Mouse (Mus musculus) limb, embryonic 14.5 days (tissue): ENCODE data around the gene Phf21a. TPM values are rescaled to one million over a fixed set of nuclear protein-coding genes. Genes with fewer than 3 reads are reported as not detected.

Experiments
- ATAC-seq: fragments of 200-750 bp; cut with Nextera tagmentation; 2 replicates; pipeline ENCODE4 v1.8.0; 2017; ENCODE audit warnings: low read depth, moderate number of reproducible peaks, moderate TSS enrichment; ENCODE audit not compliant: low FRiP score
- DNase-seq: peaks from one replicate; pipeline ENCODE4 v3.0.0-alpha.2; 2015; ENCODE audit warnings: low spot score
- H3K27ac ChIP-seq: fragments of 300-500 bp; sonication (generic); replicated peaks from 2 replicates; pipeline ENCODE4 v1.5.1; 2014; ENCODE audit warnings: low read depth, mild to moderate bottlenecking, low read length, moderate library complexity, mixed read lengths
- H3K27me3 ChIP-seq: fragments of 300-500 bp; sonication (generic); 2 replicates; pipeline ENCODE4 v1.6.1; 2014; ENCODE audit warnings: low read length, mixed read lengths; ENCODE audit not compliant: control insufficient read depth, insufficient read depth
- H3K36me3 ChIP-seq: fragments of 300-500 bp; sonication (generic); 2 replicates; pipeline ENCODE4 v1.6.1; 2014; ENCODE audit warnings: mild to moderate bottlenecking, low read length, moderate library complexity, mixed read lengths; ENCODE audit not compliant: control insufficient read depth, insufficient read depth
- H3K4me1 ChIP-seq: fragments of 300-500 bp; sonication (generic); 2 replicates; pipeline ENCODE4 v1.6.1; 2014; ENCODE audit warnings: antibody characterized with exemption, low read length, mixed read lengths; ENCODE audit not compliant: control insufficient read depth, insufficient read depth
- H3K4me2 ChIP-seq: fragments of 300-500 bp; sonication (generic); replicated peaks from 2 replicates; pipeline ENCODE4 v1.6.1; 2014; ENCODE audit warnings: low read depth, mild to moderate bottlenecking, low read length, moderate library complexity; ENCODE audit not compliant: severe bottlenecking
- H3K4me3 ChIP-seq: fragments of 300-500 bp; sonication (generic); replicated peaks from 2 replicates; pipeline ENCODE4 v1.5.1; 2014; ENCODE audit warnings: low read length
- H3K9ac ChIP-seq: fragments of 300-500 bp; sonication (generic); 2 replicates; pipeline ENCODE4 v1.6.1; 2014; ENCODE audit warnings: mild to moderate bottlenecking, low read depth, low read length, moderate library complexity; ENCODE audit not compliant: severe bottlenecking
- H3K9me3 ChIP-seq: fragments of 300-500 bp; sonication (generic); 2 replicates; pipeline ENCODE4 v1.6.1; 2016; ENCODE audit warnings: low read length; ENCODE audit not compliant: control insufficient read depth
- POLR2A ChIP-seq: fragments of 200-500 bp; IDR thresholded peaks from 2 replicates; pipeline ENCODE4 v1.8.0; 2012; ENCODE audit warnings: inconsistent platforms, mild to moderate bottlenecking, moderate library complexity, borderline replicate concordance; ENCODE audit not compliant: insufficient read depth, insufficient read length; ENCODE audit errors: extremely low read depth
- WGBS: fragments of 180-500 bp; shearing (Covaris S2); extraction: QIAGEN DNeasy Blood & Tissue Kit; methylation state at CpG from one replicate; pipeline ENCODE4 v1.1.7; 2014; 5-methylcytosine and 5-hydroxymethylcytosine counted together
- polyA plus RNA-seq, 2 experiments: library from polyadenylated mRNA; depleted of rRNA in 1 of 2; stranded (reverse) in 1 of 2; unstranded in 1 of 2; fragments of >200 nt; fragmentation: Nextera tagmentation in 1 of 2; extraction: Ambion mirVana in 1 of 2; gene quantifications; 2 replicates each; pipeline versions ENCODE4 v1.2.1 to v1.2.3; 2012 to 2014

Gene Phf21a
- polyA plus RNA-seq, 2 experiments: 38.2 to 96.0 TPM

DNA sequence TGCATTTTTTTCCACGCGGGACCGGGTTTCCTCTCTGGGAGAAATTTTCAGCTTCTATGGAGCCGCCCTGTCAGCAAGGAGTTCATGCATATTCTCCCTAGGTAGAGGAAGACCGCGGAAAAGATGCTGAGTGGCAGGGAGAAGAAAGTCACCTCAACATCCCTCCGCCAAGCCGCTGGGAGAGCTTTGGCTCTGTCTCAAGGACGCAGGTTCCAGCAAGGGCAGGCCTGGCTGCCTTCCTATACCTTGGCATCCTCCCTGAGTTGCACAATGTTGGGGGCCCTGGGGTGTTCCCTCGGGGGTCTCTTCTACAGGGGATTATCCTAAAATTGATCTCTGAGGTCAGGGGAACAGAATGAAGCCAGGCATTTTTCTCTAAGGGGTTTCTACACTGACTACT, 71.4 kb downstream of the Phf21a start:
- ATAC-seq: no peak
- no peak for DNase-seq

DNA sequence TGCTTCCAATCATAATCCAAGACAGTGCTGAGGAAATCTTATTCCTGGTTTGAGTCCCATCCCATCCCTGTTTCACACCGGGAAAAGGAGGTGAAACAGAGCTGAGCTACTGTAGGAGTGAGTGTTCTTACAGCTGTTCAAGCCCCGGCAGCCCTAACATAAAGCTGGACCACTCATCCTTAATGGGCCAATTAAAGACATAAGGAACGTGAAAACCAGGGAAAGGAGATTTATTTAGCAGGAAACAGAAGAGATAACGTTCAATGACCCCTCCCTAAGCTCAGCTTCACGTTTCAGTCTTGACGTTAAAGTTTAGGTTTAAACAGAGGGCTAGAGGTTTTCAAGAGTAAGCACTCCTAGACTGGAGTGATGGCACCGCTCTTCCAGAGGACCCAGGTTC, 74.0 kb downstream of the Phf21a start:
- Histone ChIP-seq H3K4me2 (no peak overlapping the region), H3K9me3 (no peaks in the 10 kb centered on the region), H3K27me3 (no peaks in the 10 kb centered on the region), H3K4me3 (no peak overlapping the region), H3K27ac (no peak overlapping the region), H3K9ac (no peak overlapping the region), H3K4me1 (no peaks in the 10 kb centered on the region), H3K36me3 (no peaks in the 10 kb centered on the region)
- 32% methylated on average over 7 of the region's 7 CpGs for WGBS
- DNase-seq: no peak
- no peak for ATAC-seq
- no peak for TF ChIP-seq POLR2A

More for the DNA sequence above, 71.4 kb downstream of the Phf21a start:
- no peak for TF ChIP-seq POLR2A
- Histone ChIP-seq H3K27me3 (no peaks in the 10 kb centered on the region), H3K9ac (no peak overlapping the region), H3K27ac (no peak overlapping the region), H3K36me3 (no peaks in the 10 kb centered on the region), H3K4me3 (no peak overlapping the region), H3K4me2 (no peak overlapping the region), H3K4me1 (no peaks in the 10 kb centered on the region), H3K9me3 (no peaks in the 10 kb centered on the region)
- WGBS: 63% methylated on average over 10 of the region's 10 CpGs

DNA sequence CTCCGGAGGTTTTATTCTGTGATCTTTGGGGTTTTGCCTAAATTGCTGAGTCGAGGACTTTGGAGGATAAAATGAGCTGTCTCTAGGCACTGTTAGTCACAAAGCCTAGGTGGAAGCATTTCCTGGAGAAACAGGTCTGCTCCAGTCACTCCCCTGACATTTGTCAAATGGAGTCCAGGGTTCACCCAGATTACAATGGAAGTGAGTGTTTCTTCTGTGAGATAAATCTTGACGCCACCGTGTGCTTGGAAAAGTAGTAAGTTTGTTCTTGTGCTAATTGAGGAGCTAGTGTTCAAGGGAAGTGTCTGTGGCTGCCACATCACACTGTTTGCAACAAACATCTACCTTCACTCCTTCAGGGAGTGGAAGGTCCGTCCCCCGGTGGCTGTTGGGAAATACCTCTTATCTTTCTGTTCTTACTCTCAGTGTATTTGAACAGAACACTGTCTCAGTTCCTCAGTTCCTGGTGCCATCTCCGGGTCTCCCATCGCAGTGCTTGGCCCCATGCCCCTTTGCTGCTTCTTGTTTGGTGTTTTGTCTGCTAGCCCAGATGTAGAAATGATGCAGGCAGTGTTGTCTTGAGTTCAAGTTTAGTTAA, 78.2 kb downstream of the Phf21a start:
- 75% methylated on average over 8 of the region's 8 CpGs for WGBS
- Histone ChIP-seq H3K4me3 (no peak overlapping the region), H3K4me2 (no peak overlapping the region), H3K36me3 (no peaks in the 10 kb centered on the region), H3K9me3 (no peaks in the 10 kb centered on the region), H3K4me1 (no peaks in the 10 kb centered on the region), H3K9ac (no peak overlapping the region), H3K27me3 (no peaks in the 10 kb centered on the region), H3K27ac (no peak overlapping the region)
- DNase-seq (no peak), ATAC-seq (no peak)
- no peak for TF ChIP-seq POLR2A

DNA sequence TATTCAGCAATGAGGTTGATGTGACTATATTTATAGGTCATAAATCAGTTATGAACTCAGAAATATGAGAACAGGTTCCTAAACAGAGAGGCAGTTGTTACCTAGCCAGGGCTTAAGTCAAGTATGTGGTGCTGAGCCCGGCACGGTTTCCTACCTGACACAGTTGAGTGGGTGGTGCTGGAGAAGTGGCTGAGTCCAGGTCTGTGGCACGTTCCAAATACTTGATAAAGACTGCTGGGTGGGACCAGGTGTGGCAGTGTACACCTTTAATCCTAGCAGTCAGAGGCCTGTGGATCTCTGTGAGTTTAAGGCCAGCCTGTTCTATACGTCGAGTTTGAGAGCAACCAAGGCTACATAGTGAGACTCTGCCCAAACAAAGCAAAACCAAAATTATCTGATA, 79.4 kb downstream of the Phf21a start:
- ATAC-seq: no peak
- no peaks in the 10 kb centered on the region for H3K27me3 ChIP-seq

DNA sequence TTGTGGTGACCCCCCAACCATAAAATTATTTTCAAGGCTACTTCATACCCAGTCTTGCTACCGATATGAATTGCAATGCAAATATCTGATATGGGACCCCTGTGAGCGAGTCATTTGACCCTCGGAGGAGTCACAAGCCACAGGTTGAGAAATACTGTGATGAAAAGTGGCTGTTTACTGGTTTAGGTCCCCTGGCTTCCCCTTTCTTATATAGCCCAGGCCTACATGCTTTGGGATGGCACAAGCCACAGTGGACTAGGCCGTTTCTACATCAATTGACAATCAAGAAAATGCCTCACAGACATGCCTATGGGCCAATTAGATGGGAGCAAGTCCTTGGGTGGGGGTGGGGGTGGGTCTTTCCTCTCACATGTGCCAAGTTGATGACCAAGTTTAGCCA, 80.3 kb downstream of the Phf21a start:
- Histone ChIP-seq H3K27ac (no peak overlapping the region), H3K9me3 (no peaks in the 10 kb centered on the region), H3K4me2 (no peak overlapping the region), H3K4me3 (no peak overlapping the region), H3K9ac (no peak overlapping the region), H3K27me3 (no peaks in the 10 kb centered on the region), H3K4me1 (no peaks in the 10 kb centered on the region), H3K36me3 (no peaks in the 10 kb centered on the region)
- 85% methylated on average over 4 of the region's 4 CpGs for WGBS
- no peak for DNase-seq
- no peak for ATAC-seq
- TF ChIP-seq POLR2A: no peak

More for the DNA sequence above, 79.4 kb downstream of the Phf21a start:
- no peak overlapping the region for H3K4me3 ChIP-seq
- no peak overlapping the region for H3K27ac ChIP-seq
- H3K9me3 ChIP-seq: no peaks in the 10 kb centered on the region
- no peaks in the 10 kb centered on the region for H3K36me3 ChIP-seq
- H3K4me1 ChIP-seq: no peaks in the 10 kb centered on the region
- WGBS: 71% methylated on average over 5 of the region's 5 CpGs
- no peak overlapping the region for H3K9ac ChIP-seq
- DNase-seq: no peak
- no peak for TF ChIP-seq POLR2A
- no peak overlapping the region for H3K4me2 ChIP-seq

- DNase-seq (no peak), ATAC-seq (no peak)
- Histone ChIP-seq H3K4me2 (no peak overlapping the region), H3K4me3 (no peak overlapping the region), H3K36me3 (no peaks in the 10 kb centered on the region), H3K4me1 (no peaks in the 10 kb centered on the region), H3K27me3 (no peaks in the 10 kb centered on the region), H3K9ac (no peak overlapping the region), H3K9me3 (no peaks in the 10 kb centered on the region), H3K27ac (no peak overlapping the region)
- TF ChIP-seq POLR2A: no peak
- 69% methylated on average over 7 of the region's 7 CpGs for WGBS
Measured at GRCm38 (mm10) chr2:92174265-92174664, 81.3 kb downstream of the Phf21a start.
